Mouse (Mus musculus) frontal cortex, postnatal 25 days (tissue): ENCODE measurements around the gene Pdia5.

Source experiments
- DNase-seq, 2 experiments: peaks; one replicate each; pipeline ENCODE4 v3.0.0; 2022; ENCODE audit warnings: low spot score in 2 of 2

Pdia5 gene

DNA sequence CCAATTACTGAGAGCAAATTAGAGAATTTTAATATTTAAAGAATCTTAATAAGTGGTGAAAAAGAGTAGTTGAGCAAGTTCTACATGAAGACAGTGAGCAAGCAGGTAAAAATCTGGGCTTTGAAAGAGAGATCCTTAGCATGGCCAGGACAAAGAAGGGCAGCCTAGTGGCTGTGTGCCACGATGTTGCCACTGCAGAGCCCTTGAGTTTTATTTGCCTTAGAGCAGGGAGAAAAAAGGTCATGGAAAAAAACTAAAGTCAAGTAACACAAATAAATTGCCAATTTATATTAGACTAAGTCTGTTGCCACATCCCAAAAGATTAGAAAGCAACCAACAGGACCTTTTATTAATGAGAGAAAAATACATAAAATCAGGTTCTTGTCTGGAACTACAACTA is 133.2 kb downstream of the Pdia5 start:
- no peak for DNase-seq
